Mouse (Mus musculus) CD4-positive helper T cell, adult 2 months (primary cell): Measurements from ENCODE around the gene Meltf.

Experiments
- DNase-seq: peaks from one replicate; pipeline ENCODE4 v3.0.0-alpha.2; 2012; ENCODE audit warnings: low read depth, missing footprints, low spot score

The Meltf gene

DNA sequence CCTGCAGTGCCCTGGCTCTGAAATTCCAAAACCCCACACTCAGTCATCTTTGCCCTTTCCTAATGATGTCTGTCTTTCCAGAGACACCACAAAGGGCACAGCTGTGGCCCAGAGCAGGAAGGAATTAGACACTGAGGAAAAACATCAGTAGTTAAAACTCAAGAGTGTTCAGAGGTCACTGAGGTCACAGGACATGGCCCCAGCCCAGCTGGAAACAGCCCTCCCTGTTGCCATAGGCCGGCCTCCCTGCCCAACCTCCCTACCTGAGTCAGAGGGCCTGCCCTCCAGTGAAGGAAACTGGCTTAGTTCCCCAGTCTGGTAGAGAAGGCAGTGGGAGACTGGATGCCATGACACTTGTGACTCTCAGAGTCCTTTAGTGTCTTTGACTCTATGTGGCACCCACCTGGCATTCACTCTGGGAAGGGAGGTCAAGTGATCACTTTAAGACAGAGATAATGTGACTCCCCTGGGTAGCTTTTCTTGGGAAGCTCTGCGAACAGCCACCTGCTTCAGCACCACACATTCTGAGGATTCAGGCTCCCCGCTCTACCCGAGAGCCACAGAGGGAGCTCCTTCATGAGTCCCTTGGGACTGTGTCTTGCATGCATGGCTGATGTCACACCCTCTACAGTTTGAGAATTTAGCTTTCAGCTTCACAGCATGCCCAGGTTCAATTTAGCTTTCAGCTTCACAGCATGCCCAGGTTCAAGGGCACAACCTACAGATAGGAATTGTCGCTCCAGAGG is 15.0 kb downstream of the Meltf start:
- no peak for DNase-seq

DNA sequence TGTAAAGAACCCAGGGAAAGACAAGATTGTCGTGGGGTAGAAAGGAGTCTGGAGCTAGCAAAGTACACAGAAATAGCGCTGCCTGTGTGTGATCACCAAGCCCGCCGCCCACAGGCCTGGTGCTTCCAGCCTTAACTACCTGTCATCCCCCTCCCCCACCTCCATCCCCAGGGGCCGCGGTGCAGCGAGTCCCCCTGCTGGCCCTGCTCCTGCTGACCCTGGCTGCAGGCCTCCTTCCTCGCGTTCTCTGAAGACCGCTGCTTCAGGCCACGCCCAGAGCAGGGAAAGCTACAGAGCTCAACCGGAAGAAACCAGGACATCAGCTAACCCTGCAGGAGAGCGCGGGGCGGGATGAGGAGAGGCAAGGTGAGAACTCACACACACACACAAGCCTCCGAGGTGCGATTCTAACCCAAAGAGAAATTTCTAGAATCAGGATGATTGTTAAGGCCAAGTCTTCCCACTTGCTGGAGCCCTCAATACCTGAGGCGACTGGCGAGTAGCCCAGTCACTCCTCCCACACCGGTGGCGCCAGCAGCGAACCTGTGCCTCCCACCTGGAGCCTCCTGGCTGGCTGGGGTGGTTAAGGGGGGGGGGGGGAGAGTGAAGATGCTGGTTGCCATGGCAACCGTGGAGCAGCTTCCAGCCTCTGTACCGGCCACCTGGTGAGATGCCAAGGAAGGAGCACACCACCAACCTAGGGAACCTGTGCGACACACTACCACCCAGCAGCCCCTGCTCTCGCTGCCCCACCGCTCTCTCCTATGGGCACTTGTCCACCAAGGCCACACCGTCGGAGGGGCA is 18.6 kb downstream of the Meltf start:
- no peak for DNase-seq

DNA sequence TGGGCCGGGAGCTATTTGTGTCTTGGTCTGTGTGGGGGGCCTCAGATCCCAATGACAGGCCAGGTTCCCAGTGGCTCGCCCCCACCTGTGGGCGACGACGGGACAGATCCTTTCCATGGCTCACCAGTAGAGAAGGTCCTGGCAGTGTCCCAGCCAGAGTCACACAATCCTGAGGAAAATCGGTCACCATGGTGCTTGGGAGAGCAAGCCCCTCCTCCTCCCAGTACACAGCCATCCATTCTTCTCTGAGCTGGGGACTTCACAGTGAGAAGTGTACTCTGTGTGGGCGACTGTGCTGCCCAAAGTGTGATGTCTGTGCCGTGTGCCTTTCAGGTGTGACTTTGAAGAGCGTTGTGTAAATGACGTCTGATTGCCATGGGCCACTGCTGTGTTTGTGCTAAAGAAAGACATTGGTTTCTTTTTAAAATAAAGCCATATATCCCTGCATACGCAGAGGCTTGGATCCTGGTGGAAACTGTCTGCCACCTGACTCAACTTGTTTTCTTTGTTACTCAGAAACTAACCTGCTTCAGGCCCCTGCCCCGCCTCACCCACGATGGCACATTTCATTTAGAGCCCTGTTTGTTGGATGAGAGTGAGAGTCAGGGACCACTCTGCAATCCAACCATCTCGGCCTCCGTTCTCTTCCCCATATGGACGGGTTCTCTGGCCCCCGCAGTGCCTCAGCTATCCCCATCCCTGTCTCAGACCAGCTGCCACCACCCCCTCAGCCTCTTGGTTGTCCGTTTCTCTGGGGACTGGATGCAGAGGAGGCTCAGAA is 20.1 kb downstream of the Meltf start:
- DNase-seq = no peak

DNA sequence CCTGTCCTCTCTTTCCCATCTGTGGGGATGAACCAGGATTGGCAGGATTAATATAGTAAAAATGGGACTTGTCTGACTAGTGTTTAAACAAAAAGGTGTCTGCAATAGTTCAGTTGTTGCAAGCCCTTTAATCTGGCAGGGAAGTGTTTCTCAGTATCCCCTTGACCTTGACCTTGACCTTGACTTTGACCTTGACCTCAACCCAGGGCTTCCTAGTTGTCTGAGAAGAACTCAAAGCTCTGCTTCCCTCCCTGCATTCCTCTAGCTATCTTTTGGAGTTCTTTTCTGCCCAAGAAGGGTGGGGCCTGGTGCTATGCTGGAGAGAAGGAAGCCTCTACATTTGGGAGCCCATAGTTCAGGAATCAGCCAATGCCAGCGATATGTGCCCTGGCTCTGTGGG is 23.3 kb downstream of the Meltf start:
- no peak for DNase-seq

DNA sequence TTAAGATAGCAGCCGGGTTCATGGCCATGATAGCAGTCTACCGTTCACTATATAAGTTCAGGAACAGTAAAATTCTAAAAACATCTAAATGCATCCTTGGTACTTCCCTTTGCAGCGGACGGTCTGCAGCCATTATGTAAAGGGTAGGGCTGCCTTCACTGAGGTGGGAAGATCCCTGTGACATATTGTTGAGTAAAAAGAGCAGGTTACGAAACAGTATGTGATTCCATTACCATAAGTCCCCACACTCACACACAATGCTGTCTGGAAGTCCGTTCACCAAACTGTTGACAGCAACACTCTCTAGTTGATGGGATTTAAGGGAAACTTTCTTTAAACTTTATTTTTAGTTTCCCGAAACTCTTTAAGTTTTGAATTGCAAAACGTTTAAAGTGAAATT is 24.6 kb downstream of the Meltf start:
- DNase-seq = no peak

DNA sequence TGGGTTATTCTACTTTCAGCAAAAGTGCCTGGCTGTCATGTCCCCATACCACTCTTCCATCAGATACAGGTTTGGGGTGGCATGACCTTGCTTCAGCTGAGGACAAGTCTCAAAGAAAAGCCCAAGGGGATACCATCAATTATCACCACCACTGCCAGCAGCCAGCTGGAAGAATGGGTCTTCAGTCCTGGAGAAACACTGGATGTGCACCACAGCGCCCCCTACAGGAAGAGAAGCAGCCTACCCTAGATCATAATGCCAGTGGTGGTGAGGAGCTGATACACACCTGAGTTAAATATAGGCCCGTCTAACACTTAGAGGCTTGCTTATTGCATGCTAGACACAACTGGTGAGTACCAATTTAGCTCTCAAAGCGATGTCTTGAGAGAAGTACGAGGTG is 26.7 kb downstream of the Meltf start:
- no peak for DNase-seq

DNA sequence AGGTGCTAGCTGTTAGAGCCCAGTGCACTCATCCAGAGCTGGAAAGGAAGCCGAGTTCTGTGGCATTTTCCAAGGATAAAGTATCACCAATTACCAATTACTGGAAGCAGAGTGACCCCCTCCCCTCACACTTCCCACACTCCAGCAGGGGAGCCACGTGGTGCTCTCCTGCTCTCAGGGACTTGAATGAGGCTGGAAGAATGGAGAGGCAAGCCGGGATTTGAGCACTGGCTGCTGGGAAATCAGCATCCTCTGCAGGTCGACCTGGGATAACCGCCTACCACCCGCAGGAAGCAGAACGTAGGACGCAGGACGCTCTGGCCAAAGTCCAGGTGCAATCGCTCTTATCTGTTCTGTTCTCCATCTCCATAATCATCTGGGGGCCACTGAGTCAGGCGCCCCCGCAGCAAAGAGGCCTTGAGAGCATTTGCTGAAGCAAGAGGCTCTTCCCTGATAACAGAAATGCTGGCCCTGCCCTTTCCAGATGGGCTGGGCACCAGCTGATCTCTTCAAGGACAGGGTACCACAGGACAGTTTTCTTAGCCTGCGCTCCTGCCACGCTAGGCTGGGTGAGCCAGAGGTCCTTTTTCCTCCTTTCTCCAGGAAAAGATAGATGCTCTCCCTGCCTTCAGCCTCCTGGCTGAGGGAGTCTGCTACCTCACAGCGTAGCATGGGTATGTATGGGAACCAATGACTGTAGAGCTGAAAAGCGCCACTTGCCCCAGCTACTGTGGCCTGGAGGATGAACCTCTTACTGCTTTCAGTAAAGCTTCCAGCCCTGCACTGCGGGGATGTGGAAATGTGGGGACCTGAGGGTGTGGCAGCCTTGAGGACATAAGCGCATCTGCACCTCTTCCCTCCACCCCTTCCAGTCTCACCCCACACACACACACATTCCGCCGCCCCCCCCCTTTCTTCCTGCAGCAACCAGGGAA is 27.5 kb downstream of the Meltf start:
- DNase-seq = no peak

DNA sequence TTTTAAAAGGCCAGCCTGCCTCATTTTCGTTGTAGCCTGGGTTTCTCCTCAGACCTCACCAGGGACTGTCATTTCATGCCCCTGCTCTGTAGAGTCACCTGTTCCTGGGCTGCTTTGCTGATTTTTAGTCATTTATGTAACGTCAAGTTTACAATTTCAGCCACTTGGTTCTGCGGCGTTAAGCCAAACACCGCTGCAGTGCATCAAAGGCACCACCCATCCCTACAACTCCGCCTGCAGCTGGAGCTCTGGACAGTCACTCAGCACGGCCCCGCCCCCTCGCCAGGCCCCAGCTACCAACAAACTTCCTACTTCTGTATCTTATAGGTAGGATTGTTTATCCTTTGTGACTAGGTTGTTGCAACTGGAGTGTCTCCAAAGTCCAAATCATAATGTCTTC is 28.3 kb downstream of the Meltf start:
- no peak for DNase-seq

DNA sequence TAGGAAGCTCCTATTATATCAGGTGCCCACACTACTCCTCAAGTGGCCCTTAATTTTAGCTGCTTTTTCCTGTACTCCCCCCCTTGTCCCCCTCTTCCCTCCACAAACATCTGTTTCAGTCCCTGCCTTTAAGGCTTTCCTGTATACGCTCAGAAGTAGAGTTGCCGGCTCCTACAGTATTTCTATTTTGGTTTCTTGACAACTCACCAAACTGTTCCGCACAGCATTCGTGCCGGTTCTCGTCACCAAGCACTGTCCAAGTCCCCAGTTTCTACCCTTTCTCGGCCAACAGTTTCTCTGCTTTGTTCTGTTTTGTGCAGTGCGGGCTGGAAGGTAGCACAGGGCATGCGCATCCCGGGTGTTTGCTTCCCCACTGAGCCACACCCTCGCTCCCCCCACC is 30.3 kb downstream of the Meltf start:
- no peak for DNase-seq

DNA sequence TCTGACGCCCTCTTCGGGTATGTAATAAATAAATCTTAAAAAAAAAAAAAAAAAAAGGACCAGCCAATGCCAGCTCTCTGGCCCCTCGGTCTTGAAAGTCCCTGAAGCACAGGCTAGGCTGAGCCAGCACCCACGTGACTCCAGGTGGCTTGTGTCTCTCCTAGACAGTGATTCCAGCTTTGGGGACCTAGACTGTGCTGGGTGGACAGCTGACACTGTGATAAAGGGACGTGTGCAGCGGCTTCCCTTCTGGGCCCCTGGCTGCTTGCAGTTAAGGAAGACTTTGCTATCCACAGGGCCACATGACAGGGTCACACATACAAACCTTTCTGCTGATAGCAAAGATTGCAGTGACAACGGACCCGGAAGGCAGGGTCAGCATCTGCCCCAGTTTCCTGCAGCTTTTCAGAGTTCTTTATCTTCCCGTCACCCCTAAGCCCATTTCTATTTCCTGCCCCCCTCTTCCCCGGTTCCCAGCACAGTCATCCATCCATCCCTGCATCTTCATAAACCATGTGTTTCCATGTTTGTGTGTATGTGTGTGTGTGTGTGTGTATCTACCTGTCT is 31.8 kb downstream of the Meltf start:
- no peak for DNase-seq

DNA sequence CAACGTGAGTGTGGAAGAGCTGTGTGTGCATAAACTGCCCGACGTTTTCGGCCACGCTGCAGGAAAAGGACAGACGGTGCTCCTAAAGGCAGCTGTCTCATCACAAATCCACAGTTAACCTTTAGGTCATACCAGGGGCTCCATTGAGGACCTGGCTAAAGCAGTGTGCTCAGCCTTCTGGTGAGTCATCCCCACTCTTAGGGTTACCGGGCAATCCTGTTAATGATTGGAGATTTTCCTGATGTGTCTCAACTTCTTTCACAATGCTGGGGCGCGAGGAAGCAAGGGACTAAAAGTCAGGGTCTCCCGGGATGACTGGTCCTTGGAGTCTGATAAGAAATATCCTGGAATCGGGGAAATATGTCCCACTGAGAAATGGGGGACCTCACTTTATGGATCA is 39.2 kb downstream of the Meltf start:
- DNase-seq = no peak

DNA sequence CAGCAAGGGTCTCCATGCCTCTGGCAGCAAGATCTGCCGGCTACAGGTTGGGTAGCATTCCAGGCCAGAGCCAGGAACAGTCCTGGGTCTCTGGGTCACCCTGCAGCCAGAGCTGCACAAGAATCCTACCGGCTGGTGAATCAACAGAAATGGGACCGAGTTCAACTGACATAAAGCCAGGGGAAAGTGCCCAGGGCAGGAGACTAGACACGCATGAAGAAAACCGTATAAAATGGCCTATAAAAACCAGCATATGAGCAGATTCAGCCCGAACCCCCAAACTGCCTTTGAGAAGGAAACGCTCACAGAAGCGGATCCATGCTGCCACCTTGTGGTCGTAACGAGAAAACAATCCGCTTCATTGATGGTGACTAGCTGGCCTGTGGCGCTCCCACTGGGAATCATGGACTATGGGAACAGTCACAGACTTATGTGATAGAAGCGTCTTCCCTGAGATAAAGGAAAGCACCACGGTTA is 39.7 kb downstream of the Meltf start:
- DNase-seq = peak; percentile 54

DNA sequence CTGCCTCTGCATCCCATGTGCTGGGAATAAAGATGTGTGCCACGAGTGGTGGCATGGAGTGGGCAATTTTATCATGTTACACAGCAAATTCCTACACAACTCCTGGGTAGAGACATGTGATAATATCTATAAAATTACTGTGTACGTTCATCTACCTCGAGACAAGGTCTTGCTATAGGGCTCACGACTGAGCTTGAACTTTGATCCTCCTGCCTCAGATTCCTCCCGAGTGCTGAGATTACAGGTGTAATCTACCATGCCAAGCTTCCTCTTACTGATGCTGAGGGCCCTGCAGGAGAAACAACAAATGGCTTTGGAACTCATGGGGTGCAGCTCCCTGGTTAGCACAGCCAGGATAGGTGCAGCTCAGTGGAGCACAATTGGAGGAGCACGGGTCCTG is 45.8 kb downstream of the Meltf start:
- no peak for DNase-seq

DNA sequence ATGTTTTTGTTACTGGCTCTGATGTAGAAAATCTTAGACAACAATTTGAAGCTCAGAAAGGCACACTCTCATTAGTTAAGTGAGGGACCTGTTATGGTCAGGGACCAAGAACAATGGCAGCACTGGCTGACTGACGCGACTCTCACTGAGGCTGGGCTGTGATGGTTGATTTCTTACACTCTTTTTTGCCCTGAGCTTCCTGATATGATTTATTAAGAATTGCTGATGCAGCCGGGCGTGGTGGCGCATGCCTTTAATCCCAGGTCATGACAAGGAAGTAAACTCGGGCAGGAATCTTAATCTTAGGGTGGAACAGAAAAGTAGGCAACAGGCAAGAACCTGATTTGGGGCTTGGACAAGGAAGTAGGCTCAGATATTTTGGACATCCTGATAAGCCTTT is 47.5 kb downstream of the Meltf start:
- DNase-seq = no peak

DNA sequence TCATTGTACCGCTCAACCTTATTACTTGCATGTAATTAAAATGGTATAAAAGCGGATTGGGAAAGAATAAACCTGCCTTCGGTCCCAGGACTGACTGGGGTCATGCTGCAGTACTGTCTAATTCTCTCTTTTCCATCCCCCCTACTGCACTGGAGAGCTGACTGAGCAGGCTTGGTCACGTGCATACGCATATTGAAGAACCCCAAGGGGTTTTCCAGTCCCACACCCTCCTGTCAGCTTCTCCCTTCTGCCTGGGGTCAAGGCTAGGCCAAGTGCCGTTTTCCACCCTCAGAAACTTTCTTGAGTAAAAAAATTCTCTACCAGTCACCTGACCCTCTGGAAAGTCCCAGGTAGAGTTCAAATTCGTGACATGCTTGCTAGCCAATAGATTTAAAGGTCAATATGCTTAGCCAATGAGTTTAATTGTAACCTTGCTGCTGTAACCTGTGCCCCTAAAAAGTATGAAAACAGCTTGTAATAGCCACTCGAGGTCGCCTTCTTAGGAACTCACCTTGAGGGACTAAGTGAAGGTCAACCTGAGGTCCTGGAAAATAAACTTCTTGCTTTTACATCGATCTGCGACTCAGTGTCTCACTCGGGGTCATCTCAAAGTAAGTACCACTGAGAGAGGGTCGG is 48.1 kb downstream of the Meltf start:
- peak; percentile 36 for DNase-seq

DNA sequence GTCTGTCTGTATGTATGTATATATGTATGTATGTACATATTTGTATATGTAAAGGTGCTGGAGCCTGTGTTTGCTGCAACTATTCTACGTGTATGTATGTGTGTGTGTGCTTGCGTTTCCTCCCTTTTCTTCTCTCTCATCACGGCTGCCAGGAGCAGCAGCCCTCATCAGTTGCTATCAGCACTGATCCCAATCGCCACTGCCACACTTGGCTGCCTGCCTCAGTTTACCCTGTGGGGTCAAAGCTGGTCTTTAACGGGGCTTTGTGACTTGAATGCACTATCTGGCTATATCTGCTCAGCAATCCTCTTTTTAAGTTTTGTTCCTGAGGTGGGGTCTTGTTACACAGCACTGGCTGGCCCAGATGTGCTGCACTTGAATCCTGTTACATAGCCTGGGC is 48.8 kb downstream of the Meltf start:
- DNase-seq = no peak

DNA sequence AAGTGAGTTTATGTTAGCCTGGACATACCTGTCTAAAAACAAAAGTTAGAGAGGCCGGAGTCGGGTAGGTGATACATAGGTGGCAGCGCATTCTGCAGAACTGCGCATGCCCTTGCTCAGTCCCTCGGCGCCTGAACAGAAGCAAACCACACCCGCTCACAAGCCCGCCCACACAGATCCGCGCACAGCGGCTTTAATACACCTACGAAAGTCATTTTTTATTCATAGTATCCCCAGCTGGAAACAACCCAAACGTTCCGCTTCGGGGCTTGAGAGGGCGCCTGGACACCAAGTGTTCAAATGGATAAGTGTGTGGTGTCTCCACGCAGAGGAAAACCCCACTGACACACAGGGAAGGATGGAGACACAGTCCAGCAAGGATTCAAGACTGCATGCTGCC is 52.7 kb downstream of the Meltf start:
- peak; percentile 59 for DNase-seq

DNA sequence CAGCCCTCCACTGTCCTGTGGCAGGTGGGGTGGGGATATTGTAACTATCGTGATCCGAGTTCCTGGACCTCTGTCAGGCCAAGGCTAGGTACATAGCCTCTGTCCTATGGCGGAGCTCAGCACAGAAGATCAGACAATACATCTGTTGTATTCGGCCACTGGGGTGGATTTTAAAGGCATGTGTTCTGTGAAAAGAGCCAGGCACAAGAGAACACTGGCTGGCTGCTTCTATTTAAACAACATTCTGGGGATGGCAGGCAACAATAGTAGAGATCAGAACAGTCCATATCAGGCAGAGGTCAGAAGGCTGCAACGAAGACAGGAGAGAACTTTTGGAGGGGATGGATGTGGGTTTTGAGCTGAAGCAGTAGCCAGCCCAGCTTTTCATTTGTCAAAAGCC is 53.6 kb downstream of the Meltf start:
- DNase-seq = no peak

DNA sequence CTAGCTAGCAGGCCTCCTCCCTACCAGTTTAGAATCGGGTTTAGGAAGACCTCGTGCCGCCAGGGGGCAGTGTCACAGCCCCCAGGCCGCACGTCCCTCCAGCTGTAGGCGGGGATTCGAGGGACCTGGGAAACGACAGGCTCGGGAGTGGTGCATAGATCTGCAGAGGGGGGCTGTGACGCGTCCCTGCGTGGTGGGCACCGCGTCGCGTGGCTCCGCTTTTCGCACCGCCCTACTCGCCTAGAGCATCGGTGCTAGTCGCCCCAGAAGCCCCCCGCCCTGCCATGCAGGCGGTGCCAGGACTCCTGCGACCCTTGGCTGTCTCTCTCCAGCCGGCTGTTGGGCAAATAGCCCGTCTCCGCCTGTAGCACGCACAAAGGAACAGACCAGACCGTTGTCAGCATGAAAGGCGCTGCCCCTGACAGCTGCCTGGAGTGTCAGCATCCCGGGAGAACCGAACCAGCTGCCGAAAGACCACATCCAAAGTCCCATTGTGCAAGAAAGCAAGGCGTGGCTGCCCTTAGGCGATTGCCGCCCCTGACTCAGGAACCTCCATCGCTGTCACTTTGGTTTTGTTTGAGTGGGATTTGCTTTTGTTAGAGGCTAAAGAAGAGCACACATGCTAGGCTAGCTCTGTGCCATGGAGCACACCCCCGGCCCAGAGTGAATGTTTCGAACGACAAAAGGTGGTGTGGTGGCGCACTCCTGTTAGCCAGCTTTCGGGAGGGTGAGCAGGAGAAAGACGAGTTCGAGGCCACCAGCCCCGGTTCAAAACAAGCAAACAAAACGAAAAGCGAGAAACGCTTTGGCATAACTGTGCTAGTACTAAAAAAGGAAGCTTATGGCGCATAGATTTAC is 54.5 kb downstream of the Meltf start:
- peak; percentile 84 for DNase-seq
